Mouse (Mus musculus) brain, embryonic 14.5 days (tissue): ENCODE measurements at regions not wholly inside any gene's neighbourhood (a gene's known extent, or its start where the extent isn't known, plus 50 kb on each side); places are given as distances from the start of the nearest gene placed in this dataset.

Experiments
- CTCF ChIP-seq: fragments of 200-500 bp; IDR thresholded peaks from 2 replicates; pipeline ENCODE4 v1.5.1; 2012; ENCODE audit warnings: inconsistent platforms, mild to moderate bottlenecking, moderate library complexity, borderline replicate concordance; ENCODE audit not compliant: insufficient read depth, insufficient read length; ENCODE audit errors: extremely low read depth
- POLR2A ChIP-seq: fragments of 200-500 bp; IDR thresholded peaks from 2 replicates; pipeline ENCODE4 v1.6.1; 2012; ENCODE audit warnings: mild to moderate bottlenecking, inconsistent platforms, borderline replicate concordance; ENCODE audit not compliant: poor library complexity, insufficient read depth, insufficient read length, severe bottlenecking; ENCODE audit errors: extremely low read depth

DNA sequence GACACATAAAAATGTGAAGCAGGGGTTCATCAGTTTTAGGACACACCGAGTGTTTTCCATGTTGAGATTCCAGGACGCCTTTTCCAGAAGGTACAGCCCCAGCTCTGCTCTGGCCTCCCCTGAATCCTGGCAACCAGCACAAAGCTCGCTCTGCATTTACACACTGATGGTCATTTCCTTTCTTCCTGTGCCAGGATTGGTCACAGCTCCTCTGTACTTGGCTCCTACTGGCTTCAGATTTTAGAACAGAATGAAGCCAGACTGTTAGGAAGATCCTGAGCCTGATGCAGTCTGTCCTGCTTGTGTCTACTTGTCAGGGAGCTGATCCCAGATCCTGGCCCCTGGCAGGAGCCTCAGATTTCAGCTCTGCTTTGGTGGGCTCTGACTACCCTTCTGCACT lies 116.2 kb downstream of the Emx2 start:
- TF ChIP-seq CTCF (no peak), POLR2A (no peak)
